Mouse (Mus musculus) ES-E14 (cell line): ENCODE measurements around the gene Tmed8. TPM values are rescaled to one million over a fixed set of nuclear protein-coding genes. Genes with fewer than 3 reads are reported as not detected.

ENCODE experiments used
- DNase-seq: peaks from one replicate; pipeline ENCODE4 v3.0.0-alpha.2; 2013; ENCODE audit warnings: low read depth, low spot score
- H3K27ac ChIP-seq: 2 replicates; pipeline ENCODE4 v1.5.1; 2012; ENCODE audit warnings: low read depth, mild to moderate bottlenecking, low read length, moderate library complexity, mixed read lengths; ENCODE audit not compliant: poor library complexity, insufficient read depth, severe bottlenecking
- H3K36me3 ChIP-seq: 2 replicates; pipeline ENCODE4 v1.6.1; 2012; ENCODE audit warnings: mild to moderate bottlenecking, low read length, moderate library complexity, mixed read lengths; ENCODE audit not compliant: control insufficient read depth, poor library complexity, insufficient read depth, severe bottlenecking
- H3K4me1 ChIP-seq, 2 experiments: fragments of 150-350 bp in 1 of 2; sonication (generic) in 1 of 2; 2 replicates each; pipeline ENCODE4 v1.6.1; 2012; ENCODE audit warnings: low read length in 2 of 2, mild to moderate bottlenecking in 1 of 2, mixed read lengths in 1 of 2; ENCODE audit not compliant: control insufficient read depth in 2 of 2, insufficient read depth in 2 of 2, poor library complexity in 1 of 2
- H3K4me3 ChIP-seq, 2 experiments: fragments of 150-350 bp in 1 of 2; sonication (generic) in 1 of 2; 2 replicates each; pipeline ENCODE4 v1.5.1; 2012; ENCODE audit warnings: low read length in 2 of 2, low read depth in 1 of 2, mild to moderate bottlenecking in 1 of 2, mixed read lengths in 1 of 2; ENCODE audit not compliant: insufficient read depth in 1 of 2, poor library complexity in 1 of 2, severe bottlenecking in 1 of 2
- H3K9ac ChIP-seq: 2 replicates; pipeline ENCODE4 v1.6.1; 2012; ENCODE audit warnings: low read depth, mild to moderate bottlenecking, low read length, mixed read lengths; ENCODE audit not compliant: poor library complexity, insufficient read depth, severe bottlenecking
- H3K9me3 ChIP-seq: fragments of 150-350 bp; sonication (generic); 2 replicates; pipeline ENCODE4 v1.6.1; 2012; ENCODE audit warnings: low read depth, mild to moderate bottlenecking, low read length; ENCODE audit not compliant: control insufficient read depth, insufficient read depth
- CHD2 ChIP-seq: IDR thresholded peaks from 2 replicates; pipeline ENCODE4 v1.6.1; 2014; ENCODE audit warnings: mild to moderate bottlenecking, low read depth, low read length, inconsistent platforms
- HCFC1 ChIP-seq: IDR thresholded peaks from 2 replicates; pipeline ENCODE4 v1.6.1; 2012; ENCODE audit warnings: low read length, inconsistent platforms, borderline replicate concordance; ENCODE audit not compliant: insufficient read depth
- MAFK ChIP-seq: IDR thresholded peaks from 2 replicates; pipeline ENCODE4 v1.6.1; 2014; ENCODE audit warnings: mild to moderate bottlenecking, low read depth, low read length, inconsistent platforms; ENCODE audit not compliant: insufficient read depth
- ZC3H11A ChIP-seq: IDR thresholded peaks from 2 replicates; pipeline ENCODE4 v1.6.1; 2012; ENCODE audit warnings: low read depth, mild to moderate bottlenecking, inconsistent platforms, low read length, borderline replicate concordance
- ZNF384 ChIP-seq: IDR thresholded peaks from 2 replicates; pipeline ENCODE4 v1.6.1; 2012; ENCODE audit warnings: low read depth, low read length, inconsistent platforms
- in situ Hi-C, 2 experiments: fragments of 600-800 bp; cut with MboI; formaldehyde crosslinking; loops; one replicate each; pipeline ENCODE4 v1.15.1; 2025; ENCODE audit warnings: low sequenced_read_pairs in 2 of 2, inconsistent platforms in 1 of 2; ENCODE audit not compliant: unreplicated experiment in 2 of 2
- total RNA-seq: library from RNA; depleted of rRNA; stranded (reverse); fragments of 300-350 nt; gene quantifications from 2 replicates; pipeline ENCODE4 v1.2.3, GENCODE M21; 2012

The Tmed8 gene
- total RNA-seq, 1 experiment = 8.6 TPM

- in situ Hi-C loops = no loop called here
Observed at GRCm38 (mm10) chr12:87132210-87132609, 68.0 kb downstream of the Tmed8 start.

GRCm38 (mm10) chr12:87131619-87132018, 68.6 kb downstream of the Tmed8 start:
- Histone ChIP-seq H3K9me3 (no peaks in the 10 kb centered on the region), H3K4me1 (no peaks in the 10 kb centered on the region), H3K36me3 (no peaks in the 10 kb centered on the region; the same call in 1 of the 2 replicates), H3K27ac (no peak overlapping the region), H3K4me3 (no peak overlapping the region), H3K9ac (no peak overlapping the region)
- no peak for TF ChIP-seq ZNF384
- peak; percentile 12; the same call in 1 of the 2 replicates for TF ChIP-seq ZC3H11A
- no peak for TF ChIP-seq MAFK
- TF ChIP-seq CHD2 = no peak
- no peak for TF ChIP-seq HCFC1
- in situ Hi-C loops = no loop called here
- no peak for DNase-seq

More at GRCm38 (mm10) chr12:87132210-87132609, 68.0 kb downstream of the Tmed8 start:
- Histone ChIP-seq H3K36me3 (no peaks in the 10 kb centered on the region; the same call in 1 of the 2 replicates), H3K4me3 (no peak overlapping the region), H3K27ac (no peak overlapping the region), H3K9ac (no peak overlapping the region), H3K9me3 (no peaks in the 10 kb centered on the region), H3K4me1 (no peaks in the 10 kb centered on the region)
- TF ChIP-seq ZC3H11A (no peak), ZNF384 (no peak)
- DNase-seq = no peak

- in situ Hi-C loops = no loop called here
- H3K36me3 ChIP-seq = no peaks in the 10 kb centered on the region; the same call in 1 of the 2 replicates
Observed at GRCm38 (mm10) chr12:87131181-87131580, 69.1 kb downstream of the Tmed8 start.

GRCm38 (mm10) chr12:87130224-87130623, 70.0 kb downstream of the Tmed8 start:
- Histone ChIP-seq H3K9ac (no peak overlapping the region), H3K4me1 (no peaks in the 10 kb centered on the region), H3K4me3 (no peak overlapping the region), H3K27ac (no peak overlapping the region), H3K9me3 (no peaks in the 10 kb centered on the region), H3K36me3 (no peaks in the 10 kb centered on the region; the same call in none of the 2 replicates)
- in situ Hi-C loops = no loop called here
- TF ChIP-seq CHD2 (no peak), HCFC1 (no peak), ZNF384 (no peak), ZC3H11A (no peak), MAFK (no peak)
- DNase-seq = no peak

More at GRCm38 (mm10) chr12:87131181-87131580, 69.1 kb downstream of the Tmed8 start:
- Histone ChIP-seq H3K4me1 (no peaks in the 10 kb centered on the region), H3K4me3 (no peak overlapping the region), H3K27ac (no peak overlapping the region), H3K9me3 (no peaks in the 10 kb centered on the region), H3K9ac (no peak overlapping the region)
- no peak for DNase-seq
- TF ChIP-seq CHD2 (no peak), ZNF384 (no peak), ZC3H11A (no peak), MAFK (no peak)

- Histone ChIP-seq H3K4me3 (no peak overlapping the region), H3K36me3 (peaks cover 4% of the 10 kb centered on the region), H3K4me1 (no peaks in the 10 kb centered on the region), H3K9ac (no peak overlapping the region), H3K9me3 (no peaks in the 10 kb centered on the region), H3K27ac (no peak overlapping the region)
- no peak for DNase-seq
- in situ Hi-C loops = no loop called here
- TF ChIP-seq HCFC1 (no peak), ZNF384 (no peak), MAFK (no peak), CHD2 (no peak), ZC3H11A (no peak)
Observed at GRCm38 (mm10) chr12:87127256-87127655, 73.0 kb downstream of the Tmed8 start.
